Mouse (Mus musculus) bone marrow, adult 2 months (tissue): ENCODE data around the gene Cep97. TPM values are rescaled to one million over a fixed set of nuclear protein-coding genes. Genes with fewer than 3 reads are reported as not detected.

Experiments
- H3K27ac ChIP-seq: fragments of 200-500 bp; 2 replicates; pipeline ENCODE4 v1.5.1; 2012; ENCODE audit warnings: low read depth, mild to moderate bottlenecking, control low read depth, inconsistent platforms, low read length; ENCODE audit not compliant: control insufficient read depth, poor library complexity, insufficient read depth
- H3K4me1 ChIP-seq: fragments of 200-500 bp; 2 replicates; pipeline ENCODE4 v1.6.1; 2011; ENCODE audit warnings: low read length; ENCODE audit not compliant: control insufficient read depth, insufficient read depth
- H3K4me3 ChIP-seq: fragments of 200-500 bp; replicated peaks from 2 replicates; pipeline ENCODE3; 2011; ENCODE audit warnings: mild to moderate bottlenecking, low read depth, low read length, control low read depth; ENCODE audit not compliant: control insufficient read depth
- CTCF ChIP-seq: fragments of 200-500 bp; IDR thresholded peaks from 2 replicates; pipeline ENCODE4 v1.5.1; 2011; ENCODE audit warnings: low read length, control low read depth; ENCODE audit not compliant: control insufficient read depth, insufficient read depth
- POLR2A ChIP-seq: fragments of 200-500 bp; IDR thresholded peaks from 2 replicates; pipeline ENCODE4 v1.6.1; 2011; ENCODE audit warnings: low read depth, mild to moderate bottlenecking, control low read depth, low read length, borderline replicate concordance; ENCODE audit not compliant: control insufficient read depth
- WGBS: fragments of 180-500 bp; shearing (Covaris S2); methylation state at CpG from one replicate; pipeline ENCODE4 v1.1.7; 2018; 5-methylcytosine and 5-hydroxymethylcytosine counted together
- polyA plus RNA-seq: library from polyadenylated mRNA; stranded (reverse); fragments of >200 nt; gene quantifications from 2 replicates; pipeline ENCODE4 v1.2.4, GENCODE M21; 2011; ENCODE audit warnings: low replicate concordance; ENCODE audit not compliant: missing spikeins, insufficient read depth, insufficient read length

Cep97 gene
- polyA plus RNA-seq, 1 experiment = 6.4 TPM

DNA sequence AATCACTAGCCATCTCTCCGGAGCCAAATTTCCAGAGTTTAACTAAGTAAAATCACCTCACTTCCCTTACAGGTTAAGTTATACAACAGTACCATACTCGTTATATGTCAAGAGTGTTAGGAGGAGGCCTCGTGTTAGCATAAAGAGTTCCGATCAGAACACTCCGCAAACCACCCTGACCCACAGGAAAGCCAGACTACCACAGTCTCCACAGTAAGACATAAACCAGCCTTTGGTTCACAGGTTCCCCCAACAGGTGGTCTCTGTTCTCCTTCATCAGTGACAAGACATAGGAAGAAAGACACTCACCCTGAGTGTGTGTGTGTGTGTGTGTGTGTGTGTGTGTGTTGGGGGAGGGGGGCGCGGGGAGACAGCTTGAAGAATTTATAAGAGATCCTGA, 43.3 kb downstream of the Cep97 start:
- Histone ChIP-seq H3K27ac (no peak overlapping the region), H3K4me3 (no peak overlapping the region), H3K4me1 (peaks cover 6% of the 10 kb centered on the region; the same call in 1 of the 2 replicates)
- WGBS = 80% methylated on average over 7 of the region's 7 CpGs
- TF ChIP-seq POLR2A = no peak
- no peak for TF ChIP-seq CTCF

GRCm38 (mm10) chr16:55890346-55891136, 44.1 kb downstream of the Cep97 start:
- Histone ChIP-seq H3K4me3 (no peak overlapping the region), H3K27ac (peak overlapping the region; percentile 3; the same call in 1 of the 2 replicates), H3K4me1 (peaks cover 6% of the 10 kb centered on the region; the same call in 1 of the 2 replicates)
- 67% methylated on average over 19 of the region's 19 CpGs for WGBS
- TF ChIP-seq CTCF (no peak; the same call in 1 of the 2 replicates), POLR2A (no peak)

- no peak overlapping the region for H3K4me3 ChIP-seq
- no peak for TF ChIP-seq POLR2A
- no peak for TF ChIP-seq CTCF
- H3K27ac ChIP-seq = no peak overlapping the region
- H3K4me1 ChIP-seq = peaks cover 6% of the 10 kb centered on the region; the same call in 1 of the 2 replicates
- 89% methylated on average over 3 of the region's 3 CpGs for WGBS
These were observed 45.2 kb downstream of the Cep97 start for GRCm38 (mm10) chr16:55889451-55889850.

DNA sequence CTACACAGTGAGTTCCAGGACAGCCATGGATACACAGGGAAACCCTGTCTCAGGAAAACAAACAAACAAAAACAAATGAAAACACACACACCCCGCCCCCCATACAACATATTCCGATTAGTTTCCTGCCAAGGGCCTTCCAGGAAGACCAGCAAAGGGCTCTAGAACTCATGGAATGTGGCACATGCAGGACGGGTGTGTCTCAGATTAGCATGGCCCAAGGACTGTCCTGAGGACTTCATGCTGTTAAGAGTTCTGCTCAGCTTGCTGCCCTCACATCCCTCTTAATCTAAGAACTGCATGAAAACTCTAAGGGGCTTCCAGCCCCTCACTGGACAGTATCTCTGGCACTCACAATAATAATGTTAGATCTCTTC, 46.1 kb downstream of the Cep97 start:
- Histone ChIP-seq H3K4me1 (peaks cover 6% of the 10 kb centered on the region; the same call in 1 of the 2 replicates), H3K4me3 (no peak overlapping the region), H3K27ac (no peak overlapping the region)
- no peak for TF ChIP-seq POLR2A
- WGBS = 79% methylated on average over 3 of the region's 3 CpGs

DNA sequence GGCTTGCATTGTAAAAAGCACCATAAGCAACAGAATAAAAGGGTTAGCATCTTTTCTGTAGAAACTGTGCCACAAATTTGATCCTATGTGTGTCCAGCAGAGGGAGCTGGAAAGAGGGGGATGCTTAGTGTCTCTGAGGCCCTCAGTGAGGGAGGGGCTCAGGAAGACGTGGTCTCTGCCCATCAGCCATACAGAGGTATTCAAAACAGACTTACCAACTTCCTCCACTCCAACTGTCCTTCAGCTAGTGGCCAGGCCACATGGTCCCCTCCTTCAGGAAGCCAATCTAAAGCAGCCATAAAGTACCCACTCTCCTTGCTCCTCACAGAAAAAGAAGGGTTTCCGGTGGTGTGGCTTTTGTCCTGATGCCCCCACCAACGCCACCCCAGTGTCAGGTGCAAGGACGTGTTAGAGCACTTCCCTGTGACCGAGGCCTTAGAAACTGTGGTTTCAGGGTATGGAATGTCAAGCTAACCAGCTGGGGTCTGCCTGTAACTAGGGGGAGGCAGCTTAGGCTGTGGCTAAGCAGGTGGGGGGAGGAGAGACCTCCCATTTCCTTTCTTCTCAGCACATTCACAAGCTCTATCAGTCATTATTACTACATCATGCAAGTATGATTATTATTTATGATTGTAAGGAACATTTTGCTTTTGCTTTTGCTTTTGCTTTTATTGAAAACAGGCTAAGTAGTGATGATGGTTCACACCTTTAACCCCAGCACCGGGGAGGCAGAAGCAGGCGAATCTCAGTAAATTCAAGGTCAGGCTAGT, 46.7 kb downstream of the Cep97 start:
- H3K4me3 ChIP-seq = no peak overlapping the region
- H3K27ac ChIP-seq = peak overlapping the region; percentile 21
- 16% methylated on average over 7 of the region's 7 CpGs for WGBS
- H3K4me1 ChIP-seq = peaks cover 6% of the 10 kb centered on the region; the same call in 1 of the 2 replicates
- peak; percentile 41; the same call in 1 of the 2 replicates for TF ChIP-seq CTCF
- TF ChIP-seq POLR2A = no peak

GRCm38 (mm10) chr16:55884246-55884645, 50.4 kb downstream of the Cep97 start:
- no peak overlapping the region for H3K4me3 ChIP-seq
- peaks cover 3% of the 10 kb centered on the region; the same call in 1 of the 2 replicates for H3K4me1 ChIP-seq
- TF ChIP-seq CTCF = no peak
- no peak overlapping the region for H3K27ac ChIP-seq
- 84% methylated on average over 11 of the region's 11 CpGs for WGBS

DNA sequence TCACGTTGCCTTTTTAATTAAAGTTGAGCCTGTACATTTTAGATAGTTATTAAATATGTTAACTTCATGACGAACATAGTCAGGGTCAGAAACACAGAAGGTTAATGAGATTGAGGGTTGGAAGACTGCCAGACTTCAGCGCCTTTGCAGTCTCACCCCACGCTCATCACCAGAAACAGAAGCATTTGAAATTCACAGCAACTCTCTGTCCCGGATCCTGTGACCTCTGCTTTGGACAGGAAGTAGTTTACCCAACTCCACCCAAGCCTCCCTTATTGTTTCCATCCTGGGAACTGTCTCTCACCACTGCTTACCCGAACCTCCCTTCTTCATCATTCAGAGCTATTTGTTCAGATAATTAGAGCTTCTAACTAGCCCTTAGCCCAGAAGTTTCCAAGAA, 58.6 kb downstream of the Cep97 start:
- TF ChIP-seq CTCF (no peak), POLR2A (no peak)
- 44% methylated on average over 6 of the region's 6 CpGs for WGBS
- no peaks in the 10 kb centered on the region; the same call in 1 of the 2 replicates for H3K4me1 ChIP-seq
- H3K4me3 ChIP-seq = no peak overlapping the region
- H3K27ac ChIP-seq = no peak overlapping the region

DNA sequence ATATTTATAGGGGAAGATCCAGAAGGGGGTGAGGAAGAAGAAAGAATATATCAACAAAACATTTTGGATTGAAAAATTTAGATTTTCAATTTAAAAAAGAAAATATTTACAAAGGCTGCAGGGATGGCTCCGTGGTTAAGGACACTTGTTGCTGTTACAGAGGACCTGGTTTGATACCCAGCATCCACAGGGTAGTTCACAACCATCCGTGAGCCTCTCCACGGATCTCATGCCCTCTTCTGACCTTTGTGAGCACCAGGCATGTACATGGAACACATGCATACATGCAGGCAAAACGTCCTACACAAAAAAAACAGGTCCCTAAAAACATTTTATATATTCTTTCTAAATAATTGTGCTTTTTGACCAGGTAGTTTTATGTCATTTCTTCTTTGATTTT, 70.8 kb downstream of the Cep97 start:
- no peak overlapping the region for H3K4me3 ChIP-seq
- no peak for TF ChIP-seq CTCF
- TF ChIP-seq POLR2A = no peak
- H3K27ac ChIP-seq = no peak overlapping the region
- WGBS = 67% methylated on average over 4 of the region's 4 CpGs
- no peaks in the 10 kb centered on the region for H3K4me1 ChIP-seq
